Mouse (Mus musculus): ENCODE data around the gene Sun2.

DNA sequence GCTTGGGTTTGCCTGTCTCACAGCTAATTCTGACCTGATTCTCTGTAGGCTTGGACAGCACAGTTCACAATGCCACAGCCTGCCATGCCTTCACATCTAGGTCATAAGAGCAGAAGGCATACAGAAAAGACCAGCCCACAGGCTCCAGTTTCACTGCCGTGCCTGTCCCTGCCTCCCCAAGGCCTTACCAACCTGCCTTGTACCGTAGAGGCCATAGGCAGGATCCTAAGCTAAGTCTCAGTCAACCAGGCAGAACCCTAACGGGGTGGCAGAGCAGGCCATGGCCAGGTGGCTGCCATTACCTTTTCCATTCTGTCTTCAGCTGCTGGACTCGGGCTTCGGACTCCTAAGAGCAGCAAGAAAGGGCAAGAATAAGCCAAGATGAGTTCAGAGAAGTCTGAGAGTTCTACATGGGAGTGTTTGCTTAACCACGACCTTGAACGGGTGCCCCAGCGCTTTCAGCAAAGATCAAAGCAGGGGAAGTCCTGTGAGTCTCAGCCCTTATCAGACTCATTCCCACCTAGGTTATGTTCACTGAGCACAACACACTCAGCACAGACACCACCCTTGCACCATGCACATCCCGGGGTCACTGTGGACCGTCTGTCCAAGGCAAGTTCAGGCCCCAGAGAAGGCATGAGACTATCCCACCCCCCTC lies 13.5 kb downstream of the Sun2 start:
- TF ChIP-seq CTCF (IDR thresholded peaks at IDR 0.05; ENCODE audit: insufficient read depth, low read depth, low read length) (no peak), POLR2A (IDR thresholded peaks at IDR 0.05; ENCODE audit: insufficient read depth, low read depth, low read length) (no peak)
